8 mouse cellular contexts compared by ENCODE assay signal in the genomic region with DNA sequence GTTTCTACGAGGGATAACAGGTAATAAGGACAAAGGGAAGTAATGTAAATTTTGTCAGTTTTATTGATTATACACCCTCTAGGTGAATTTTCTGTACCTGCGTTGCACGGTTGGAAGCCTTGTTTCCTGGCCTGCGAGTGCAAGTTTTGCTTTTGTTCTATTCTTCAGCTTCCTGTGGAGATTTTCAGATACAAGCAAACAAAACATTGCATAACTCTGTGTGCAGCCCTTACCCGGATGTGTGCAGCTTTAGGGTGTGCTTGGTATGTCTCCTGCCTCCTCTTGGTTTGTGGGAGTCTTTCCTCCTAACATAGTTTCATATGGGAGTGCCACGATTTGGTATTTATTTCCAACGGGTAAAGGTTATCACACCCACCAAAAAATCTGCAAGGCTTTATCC. TPM values are rescaled to one million over a fixed set of nuclear protein-coding genes. Genes with fewer than 3 reads are reported as not detected.
A peak's percentile ranks its signal among the peaks of the same experiment; 100 is the strongest.
DNase-seq lines count a peak whose midpoint lies in the region; ATAC-seq and TF ChIP-seq lines count a peak whose summit lies in the region.

No protein-coding gene starts in this region.

- H3K9me3 ChIP-seq in E14TG2a.4 (ENCODE audit: low read length): peaks cover 4% of the 10 kb centered on the region
- H3K9me3 ChIP-seq in forebrain, embryonic 12.5 days: no peaks in the 10 kb centered on the region
- H3K9me3 ChIP-seq in kidney, embryonic 14.5 days (ENCODE audit: control insufficient read depth, low read length): no peaks in the 10 kb centered on the region
- H3K9me3 ChIP-seq in stomach, embryonic 16.5 days (replicated peaks; ENCODE audit: control insufficient read depth, low read length): no peaks in the 10 kb centered on the region

- peak in 1 of 2 experiments; percentile 31 for DNase-seq in heart, adult 2 months
- DNase-seq in heart, adult 8-10 months (ENCODE audit: low spot score): no peak
- peak; percentile 56 for DNase-seq in lung, postnatal 25 days (ENCODE audit: low spot score)
- no peak for DNase-seq in gastrocnemius, adult 8-10 months (ENCODE audit: low spot score in 2 of 2)

- TF ChIP-seq POLR2A in heart, adult 2 months (IDR thresholded peaks at IDR 0.05; ENCODE audit: insufficient read depth, low read depth, low read length): no peak; the same call in 1 of the 2 replicates

- ATAC-seq in forebrain, embryonic 12.5 days (ENCODE audit: low FRiP score): no peak
- no peak for ATAC-seq in kidney, embryonic 14.5 days (ENCODE audit: low FRiP score, low TSS enrichment)
- ATAC-seq in stomach, embryonic 16.5 days (ENCODE audit: insufficient read depth, low FRiP score): peak; percentile 26; the same call in 1 of the 2 replicates

- TF ChIP-seq CTCF in heart, adult 2 months (IDR thresholded peaks at IDR 0.05): no peak
- TF ChIP-seq CTCF in E14TG2a.4 (conservative IDR thresholded peaks at IDR 0.05; ENCODE audit: low read length): no peak

- peaks cover 3% of the 10 kb centered on the region; the same call in 1 of the 2 replicates for H3K36me3 ChIP-seq in heart, adult 2 months (ENCODE audit: control insufficient read depth, insufficient read depth, low read length)
- peaks cover 3% of the 10 kb centered on the region; the same call in 1 of the 2 replicates for H3K36me3 ChIP-seq in E14TG2a.4 (ENCODE audit: insufficient read depth, low read length)
- H3K36me3 ChIP-seq in forebrain, embryonic 12.5 days (replicated peaks): no peaks in the 10 kb centered on the region
- H3K36me3 ChIP-seq in kidney, embryonic 14.5 days (ENCODE audit: control insufficient read depth, insufficient read depth, low read length): no peaks in the 10 kb centered on the region
- no peaks in the 10 kb centered on the region for H3K36me3 ChIP-seq in stomach, embryonic 16.5 days (ENCODE audit: control insufficient read depth, insufficient read depth, low read length)

- H3K4me1 ChIP-seq in heart, adult 2 months (ENCODE audit: control insufficient read depth, insufficient read depth, low read length): no peaks in the 10 kb centered on the region; the same call in 1 of the 2 replicates
- H3K4me1 ChIP-seq in E14TG2a.4 (replicated peaks; ENCODE audit: low read depth, low read length): peaks cover 49% of the 10 kb centered on the region
- H3K4me1 ChIP-seq in forebrain, embryonic 12.5 days: peaks cover 10% of the 10 kb centered on the region
- H3K4me1 ChIP-seq in kidney, embryonic 14.5 days (ENCODE audit: control insufficient read depth, insufficient read depth, low read length): peaks cover 5% of the 10 kb centered on the region; the same call in 1 of the 2 replicates
- H3K4me1 ChIP-seq in stomach, embryonic 16.5 days (ENCODE audit: control insufficient read depth, insufficient read depth, low read length): peaks cover 11% of the 10 kb centered on the region

- H3K27me3 ChIP-seq in heart, adult 2 months (ENCODE audit: control insufficient read depth, insufficient read depth, low read length): no peaks in the 10 kb centered on the region
- no peaks in the 10 kb centered on the region for H3K27me3 ChIP-seq in E14TG2a.4 (ENCODE audit: insufficient read depth, low read length)
- H3K27me3 ChIP-seq in forebrain, embryonic 12.5 days: no peaks in the 10 kb centered on the region
- H3K27me3 ChIP-seq in kidney, embryonic 14.5 days (ENCODE audit: control insufficient read depth, insufficient read depth, low read length): no peaks in the 10 kb centered on the region
- no peaks in the 10 kb centered on the region for H3K27me3 ChIP-seq in stomach, embryonic 16.5 days (ENCODE audit: control insufficient read depth, insufficient read depth, low read length)

- WGBS in heart, adult 2 months: 26% methylated on average over 7 of the region's 7 CpGs
- 45% methylated on average over 7 of the region's 7 CpGs for WGBS in forebrain, embryonic 12.5 days
- WGBS in kidney, embryonic 14.5 days: 19% methylated on average over 7 of the region's 7 CpGs
- WGBS in stomach, embryonic 16.5 days: 12% methylated on average over 7 of the region's 7 CpGs

- intact Hi-C loops in heart, adult 2 months (cut with DNase I): loop anchor here (2.0 to 10.0 kb wide), 2 partner anchors 16 to 262 kb away; a partner anchor contains a TSS

- H3K9ac ChIP-seq in heart, adult 2 months (ENCODE audit: low read depth, low read length): peak overlapping the region; percentile 21
- peak overlapping the region; percentile 76; the same call in 1 of the 2 replicates for H3K9ac ChIP-seq in forebrain, embryonic 12.5 days
- H3K9ac ChIP-seq in kidney, embryonic 14.5 days (ENCODE audit: low read depth, low read length): peak overlapping the region; percentile 70; the same call in 1 of the 2 replicates
- peak overlapping the region; percentile 84 for H3K9ac ChIP-seq in stomach, embryonic 16.5 days (ENCODE audit: low read length)

- H3K4me2 ChIP-seq in forebrain, embryonic 12.5 days: peak overlapping the region; percentile 60
- H3K4me2 ChIP-seq in kidney, embryonic 14.5 days (replicated peaks; ENCODE audit: low read depth, low read length): peak overlapping the region; percentile 59
- peak overlapping the region; percentile 53 for H3K4me2 ChIP-seq in stomach, embryonic 16.5 days (ENCODE audit: low read depth, low read length)

- H3K27ac ChIP-seq in heart, adult 2 months: peak overlapping the region; percentile 93
- H3K27ac ChIP-seq in forebrain, embryonic 12.5 days: peak overlapping the region; percentile 96
- peak overlapping the region; percentile 96 for H3K27ac ChIP-seq in kidney, embryonic 14.5 days (ENCODE audit: low read depth, low read length)
- H3K27ac ChIP-seq in stomach, embryonic 16.5 days (ENCODE audit: low read length): peak overlapping the region; percentile 98

- H3K79me2 ChIP-seq in heart, adult 2 months (replicated peaks; ENCODE audit: control insufficient read depth, insufficient read depth, low read length): no peaks in the 10 kb centered on the region

- 0 out of 2 replicates have a peak, but pooled peaks have one; percentile 44 for TF ChIP-seq EP300 in heart, adult 2 months (IDR thresholded peaks at IDR 0.05; ENCODE audit: insufficient read depth, low read depth, low read length)

- H3K4me3 ChIP-seq in heart, adult 2 months: peak overlapping the region; percentile 56
- peak overlapping the region; percentile 85 for H3K4me3 ChIP-seq in E14TG2a.4 (replicated peaks; ENCODE audit: low read length)
- H3K4me3 ChIP-seq in forebrain, embryonic 12.5 days (replicated peaks): peak overlapping the region; percentile 55
- H3K4me3 ChIP-seq in kidney, embryonic 14.5 days (ENCODE audit: low read length): peak overlapping the region; percentile 60
- peak overlapping the region; percentile 65 for H3K4me3 ChIP-seq in stomach, embryonic 16.5 days (replicated peaks; ENCODE audit: low read length)

RNA-seq across cellular contexts. Expression of a gene that starts 5.7 kb away (rescaled TPM):
- total RNA-seq in heart, adult 2 months (2021): 100 to 1,000 TPM; 100 to 104 TPM
- 53.4 and 88.7 TPM in 2 replicates for polyA plus RNA-seq in heart, adult 2 months (2012; rRNA removed)
- total RNA-seq in heart, adult 8-10 months (2022): 100 to 1,000 TPM; 108 to 158 (median 147) TPM
- polyA plus RNA-seq in forebrain, embryonic 12.5 days (2016; fragmentation: Nextera tagmentation; extraction: Ambion mirVana): 36.7 and 43.0 TPM in 2 replicates
- 102 and 108 TPM in 2 replicates for polyA plus RNA-seq in kidney, embryonic 14.5 days (2014; fragmentation: Nextera tagmentation; extraction: Ambion mirVana)
- 784 and 968 TPM in 2 replicates for polyA plus RNA-seq in stomach, embryonic 16.5 days (2015; fragmentation: Nextera tagmentation; extraction: Ambion mirVana)
- 10 to 100 TPM; 13.0 to 20.3 (median 17.8) TPM for total RNA-seq in gastrocnemius, adult 8-10 months (2022)

RNA-seq across cellular contexts. Expression of a gene that starts 53.6 kb away (rescaled TPM):
- total RNA-seq in heart, adult 2 months (2021): 1 to 10 TPM; 1.3 to 2.2 TPM
- 0.66 and 2.3 TPM in 2 replicates for polyA plus RNA-seq in heart, adult 2 months (2012; rRNA removed)
- total RNA-seq in heart, adult 8-10 months (2022): 10 to 100 TPM in 2 of 4 experiments, 1 to 10 TPM in 2; 2.9 to 17.3 (median 7.6) TPM
- polyA plus RNA-seq in forebrain, embryonic 12.5 days (2016; fragmentation: Nextera tagmentation; extraction: Ambion mirVana): not detected in 2 replicates
- polyA plus RNA-seq in kidney, embryonic 14.5 days (2014; fragmentation: Nextera tagmentation; extraction: Ambion mirVana): not detected in 2 replicates
- 109 and 152 TPM in 2 replicates for polyA plus RNA-seq in stomach, embryonic 16.5 days (2015; fragmentation: Nextera tagmentation; extraction: Ambion mirVana)
- not detected for total RNA-seq in gastrocnemius, adult 8-10 months (2022)

Comparison
In these comparisons a context has a peak if more than half of its experiments do, and no peak if none do; other contexts are left out.
1. H3K9ac ChIP-seq: peak in every context shown above with its lines; median percentile 84 in stomach, embryonic 16.5 days; 76 in forebrain, embryonic 12.5 days; 70 in kidney, embryonic 14.5 days; 21 in heart, adult 2 months.
2. RNA of a gene that starts 53.6 kb away (polyA plus RNA-seq): 109 to 152 TPM in stomach, embryonic 16.5 days; 0.66 to 2.3 TPM in heart, adult 2 months, not detected in forebrain, embryonic 12.5 days and not detected in kidney, embryonic 14.5 days; every median in the first group is over 10 times any median in the second.
3. Peak in every context shown above with its lines, with median percentiles within 50 percentile points of each other: H3K27ac ChIP-seq, H3K4me3 ChIP-seq and H3K4me2 ChIP-seq.